Mouse (Mus musculus) lung, embryonic 14.5 days (tissue): ENCODE data around the gene Nr1d1. TPM values are rescaled to one million over a fixed set of nuclear protein-coding genes. Genes with fewer than 3 reads are reported as not detected.

ENCODE experiments used
- ATAC-seq: fragments of 200-750 bp; cut with Nextera tagmentation; 2 replicates; pipeline ENCODE4 v1.8.0; 2017; ENCODE audit warnings: mild to moderate bottlenecking, moderate TSS enrichment, moderate library complexity; ENCODE audit not compliant: insufficient read depth
- DNase-seq: peaks from one replicate; pipeline ENCODE4 v3.0.0-alpha.2; 2015
- H3K27ac ChIP-seq: fragments of 300-500 bp; sonication (generic); 2 replicates; pipeline ENCODE4 v1.5.1; 2014; ENCODE audit warnings: low read depth, mild to moderate bottlenecking, moderate library complexity
- H3K27me3 ChIP-seq: fragments of 300-500 bp; sonication (generic); 2 replicates; pipeline ENCODE4 v1.6.1; 2014; ENCODE audit warnings: low read length, control low read depth; ENCODE audit not compliant: insufficient read depth
- H3K36me3 ChIP-seq: fragments of 300-500 bp; sonication (generic); 2 replicates; pipeline ENCODE4 v1.6.1; 2014; ENCODE audit warnings: control low read depth; ENCODE audit not compliant: insufficient read depth
- H3K4me1 ChIP-seq: fragments of 300-500 bp; sonication (generic); 2 replicates; pipeline ENCODE4 v1.6.1; 2014; ENCODE audit warnings: antibody characterized with exemption, control low read depth; ENCODE audit not compliant: insufficient read depth
- H3K4me2 ChIP-seq: fragments of 300-500 bp; sonication (generic); 2 replicates; pipeline ENCODE4 v1.6.1; 2014; ENCODE audit warnings: mild to moderate bottlenecking
- H3K4me3 ChIP-seq: fragments of 300-500 bp; sonication (generic); 2 replicates; pipeline ENCODE4 v1.5.1; 2014; ENCODE audit warnings: low read depth, low read length
- H3K9ac ChIP-seq: fragments of 300-500 bp; sonication (generic); 2 replicates; pipeline ENCODE4 v1.6.1; 2014
- H3K9me3 ChIP-seq: fragments of 300-500 bp; sonication (generic); 2 replicates; pipeline ENCODE4 v1.6.1; 2016; ENCODE audit warnings: low read depth, low read length, control low read depth
- CTCF ChIP-seq: IDR thresholded peaks from 2 replicates; pipeline ENCODE4 v1.5.1; 2016; ENCODE audit warnings: antibody characterized with exemption, low read depth
- WGBS: fragments of 180-500 bp; shearing (Covaris S2); extraction: QIAGEN DNeasy Blood & Tissue Kit; methylation state at CpG from one replicate; pipeline ENCODE4 v1.1.7; 2014; 5-methylcytosine and 5-hydroxymethylcytosine counted together
- polyA plus RNA-seq: library from polyadenylated mRNA; unstranded; fragments of >200 nt; fragmentation: Nextera tagmentation; extraction: Ambion mirVana; gene quantifications from 2 replicates; pipeline ENCODE4 v1.2.1, GENCODE M21; 2014

Nr1d1 gene
- 1.4 and 1.7 TPM in 2 replicates for polyA plus RNA-seq

DNA sequence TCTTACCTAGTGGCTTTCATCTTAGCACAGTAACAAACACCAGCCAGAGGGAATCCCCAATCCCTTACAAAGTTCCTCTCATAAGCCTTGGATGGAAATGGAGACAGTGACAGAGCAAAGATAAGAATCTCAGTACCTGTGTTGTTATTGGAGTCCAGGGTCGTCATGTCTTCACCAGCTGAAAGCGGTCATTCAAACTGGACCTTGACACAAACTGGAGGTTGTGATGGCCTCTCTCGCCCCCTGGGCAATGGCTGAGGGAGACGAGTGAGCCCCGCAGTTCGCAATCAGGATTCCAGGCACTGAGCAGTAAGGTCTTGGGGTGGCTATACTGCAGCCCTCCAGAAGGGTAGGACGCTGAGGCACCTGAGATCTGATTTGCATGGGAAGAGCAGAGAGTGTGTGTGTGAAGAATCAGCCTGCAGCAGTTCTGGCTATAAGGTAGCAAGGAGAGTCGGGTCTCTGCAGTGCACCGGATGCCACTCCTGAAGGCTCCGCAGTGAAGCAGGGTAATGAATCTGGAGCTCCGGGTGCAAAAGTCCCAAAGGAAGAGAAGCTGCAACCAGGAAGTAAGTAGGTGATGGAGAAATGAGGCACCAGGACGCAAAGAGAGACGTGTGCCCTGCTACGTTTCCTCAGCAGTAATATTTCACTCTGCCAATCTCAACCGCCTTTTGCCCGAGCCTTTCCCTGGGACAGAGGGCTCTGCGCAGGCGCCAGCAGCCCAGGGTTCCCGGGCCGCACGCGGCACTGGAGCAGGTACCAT, at the start of gene Nr1d1:
Nr1d1 (minus strand) TSS at position 752 of the 766 bp plus-strand sequence.
- H3K4me2 ChIP-seq, result peak within 1 kb of the TSS; percentile 78
- no peak for TF ChIP-seq CTCF
- H3K27ac ChIP-seq, result peak within 1 kb of the TSS; percentile 92
- peak within 1 kb of the TSS; percentile 33 for H3K9ac ChIP-seq
- DNase-seq (no peak), ATAC-seq (no peak)
- no peaks in the 10 kb centered on the region for H3K27me3 ChIP-seq
- WGBS, result under 1% methylated on average over 22 of the region's 22 CpGs
- H3K9me3 ChIP-seq, result no peaks in the 10 kb centered on the region
- H3K4me3 ChIP-seq, result peak within 1 kb of the TSS; percentile 29
- peaks cover 49% of the 10 kb centered on the region for H3K4me1 ChIP-seq
- H3K36me3 ChIP-seq, result peaks cover 13% of the 10 kb centered on the region

DNA sequence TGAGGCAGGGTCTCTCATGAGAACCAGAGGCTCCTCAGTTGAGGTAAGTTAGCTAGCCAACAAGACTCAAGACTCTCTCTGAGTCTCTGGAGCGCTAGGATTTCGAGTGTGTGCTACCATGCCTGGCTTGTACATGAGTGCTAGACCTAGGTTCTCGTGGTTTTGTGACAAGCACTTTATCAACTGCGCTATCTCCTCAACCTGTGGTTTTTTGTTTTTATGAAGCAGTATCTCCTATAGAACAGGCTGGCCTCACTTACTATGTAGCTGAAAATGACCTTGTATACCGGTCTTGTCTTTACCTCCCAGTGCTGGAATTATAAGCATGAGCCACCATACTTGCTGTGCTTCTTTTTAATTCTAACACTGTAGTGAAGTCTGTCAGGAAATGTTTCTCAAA, 45.8 kb upstream of the Nr1d1 start:
- Histone ChIP-seq H3K27ac (no peak overlapping the region), H3K36me3 (peaks cover 97% of the 10 kb centered on the region), H3K9me3 (no peaks in the 10 kb centered on the region), H3K4me3 (no peak overlapping the region), H3K4me1 (no peaks in the 10 kb centered on the region), H3K4me2 (no peak overlapping the region), H3K9ac (no peak overlapping the region), H3K27me3 (no peaks in the 10 kb centered on the region)
- no peak for TF ChIP-seq CTCF
- WGBS, result 93% methylated on average over 5 of the region's 5 CpGs
- DNase-seq (no peak), ATAC-seq (no peak)

- Histone ChIP-seq H3K9ac (no peak overlapping the region), H3K9me3 (no peaks in the 10 kb centered on the region), H3K36me3 (peaks cover 95% of the 10 kb centered on the region), H3K27ac (no peak overlapping the region), H3K4me2 (no peak overlapping the region), H3K27me3 (no peaks in the 10 kb centered on the region), H3K4me3 (no peak overlapping the region), H3K4me1 (no peaks in the 10 kb centered on the region)
- no peak for DNase-seq
- TF ChIP-seq CTCF, result no peak
- WGBS, result 92% methylated on average over 1 of the region's 1 CpGs
- ATAC-seq, result no peak
Measured at GRCm38 (mm10) chr11:98816706-98817239, 41.6 kb upstream of the Nr1d1 start.

DNA sequence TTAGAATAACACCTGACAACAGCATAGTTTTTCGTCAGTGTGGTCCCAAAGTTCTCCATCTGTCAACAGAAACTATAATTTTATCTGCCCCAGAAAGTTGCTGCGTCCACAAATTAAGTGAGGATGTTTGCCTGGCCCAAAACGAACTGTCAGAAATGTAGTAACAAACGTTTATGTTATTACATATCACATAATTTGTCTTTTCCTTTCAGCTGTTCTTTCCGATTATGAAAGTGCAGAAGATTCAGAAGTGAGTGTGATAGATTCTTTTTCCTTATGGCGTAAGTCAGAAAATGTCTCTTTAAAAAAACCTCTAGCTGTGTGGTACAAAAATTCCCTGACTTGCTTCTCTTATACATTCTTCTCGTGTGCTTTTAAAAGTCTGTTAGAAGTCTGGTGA, 35.6 kb upstream of the Nr1d1 start:
- Histone ChIP-seq H3K4me1 (peaks cover 9% of the 10 kb centered on the region), H3K4me3 (peak overlapping the region; percentile 84), H3K36me3 (peaks cover 65% of the 10 kb centered on the region), H3K27me3 (no peaks in the 10 kb centered on the region), H3K9me3 (no peaks in the 10 kb centered on the region), H3K9ac (peak overlapping the region; percentile 89), H3K4me2 (peak overlapping the region; percentile 72), H3K27ac (peak overlapping the region; percentile 96; the same call in 1 of the 2 replicates)
- DNase-seq, result peak; percentile 72
- 29% methylated on average over 7 of the region's 7 CpGs for WGBS
- ATAC-seq, result no peak
- TF ChIP-seq CTCF, result no peak

GRCm38 (mm10) chr11:98809457-98810290, 34.5 kb upstream of the Nr1d1 start:
- peak; percentile 98 for ATAC-seq
- peak; percentile 100 for DNase-seq
- peak overlapping the region; percentile 89 for H3K9ac ChIP-seq
- no peaks in the 10 kb centered on the region for H3K9me3 ChIP-seq
- TF ChIP-seq CTCF, result peak; percentile 52
- H3K4me1 ChIP-seq, result peaks cover 9% of the 10 kb centered on the region
- WGBS, result under 1% methylated on average over 81 of the region's 84 CpGs
- peak overlapping the region; percentile 96 for H3K27ac ChIP-seq
- H3K27me3 ChIP-seq, result no peaks in the 10 kb centered on the region
- peaks cover 66% of the 10 kb centered on the region for H3K36me3 ChIP-seq
- peak overlapping the region; percentile 84 for H3K4me3 ChIP-seq
- H3K4me2 ChIP-seq, result peak overlapping the region; percentile 72

DNA sequence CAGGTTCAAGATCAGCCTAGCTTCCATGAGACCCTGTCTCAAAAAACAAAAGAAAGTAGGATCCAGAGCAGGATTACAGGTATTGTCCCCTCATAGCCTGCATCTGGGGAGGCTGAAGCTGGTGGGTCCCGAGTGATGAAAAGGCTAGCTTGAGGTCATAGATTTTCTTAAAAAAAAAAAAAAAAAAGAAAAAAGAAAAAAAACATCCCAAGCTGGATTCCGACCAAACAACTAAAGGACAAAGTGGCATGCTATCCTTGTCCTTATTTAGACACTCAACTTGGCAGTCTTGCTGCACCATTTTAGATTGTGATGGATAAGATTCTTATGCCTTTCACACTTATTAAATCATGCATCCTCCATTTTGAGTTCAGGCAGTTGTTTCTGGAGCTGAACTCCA, 33.3 kb upstream of the Nr1d1 start:
- peak overlapping the region; percentile 84; the same call in 1 of the 2 replicates for H3K4me3 ChIP-seq

More for the DNA sequence above, 33.3 kb upstream of the Nr1d1 start:
- DNase-seq (no peak), ATAC-seq (no peak)
- WGBS, result 63% methylated on average over 2 of the region's 2 CpGs
- Histone ChIP-seq H3K4me2 (peak overlapping the region; percentile 72), H3K27ac (peak overlapping the region; percentile 96; the same call in 1 of the 2 replicates), H3K27me3 (no peaks in the 10 kb centered on the region), H3K9ac (0 out of 2 replicates have a peak overlapping the region, but pooled peaks have one; percentile 89), H3K36me3 (peaks cover 67% of the 10 kb centered on the region), H3K4me1 (peaks cover 9% of the 10 kb centered on the region), H3K9me3 (no peaks in the 10 kb centered on the region)
- TF ChIP-seq CTCF, result no peak
